Mouse (Mus musculus): ENCODE data around the gene Cnn3. TPM values are rescaled to one million over a fixed set of nuclear protein-coding genes. Genes with fewer than 3 reads are reported as not detected.

Cnn3 gene
- polyA plus RNA-seq, 1 experiment from 2014 or later: 655 TPM

- H3K4me3 ChIP-seq: no peak overlapping the region
- 38% methylated on average over 5 of the region's 5 CpGs for WGBS
- no peaks in the 10 kb centered on the region for H3K9me3 ChIP-seq
- H3K36me3 ChIP-seq: no peaks in the 10 kb centered on the region
- H3K4me1 ChIP-seq: 0 out of 2 replicates have a peak, but pooled peaks cover 6% of the 10 kb centered on the region
- DNase-seq (ENCODE audit: low spot score): no peak
- no peaks in the 10 kb centered on the region for H3K27me3 ChIP-seq (ENCODE audit: insufficient read depth, poor library complexity, severe bottlenecking)
- H3K27ac ChIP-seq: no peak overlapping the region
Observed at GRCm38 (mm10) chr3:121403449-121403848, 22.8 kb upstream of the Cnn3 start.

GRCm38 (mm10) chr3:121405101-121405500 is 21.2 kb upstream of the Cnn3 start:
- no peaks in the 10 kb centered on the region for H3K27me3 ChIP-seq (ENCODE audit: insufficient read depth, poor library complexity, severe bottlenecking)
- 64% methylated on average over 5 of the region's 5 CpGs for WGBS
- DNase-seq (ENCODE audit: low spot score): no peak

GRCm38 (mm10) chr3:121407417-121407816 is 18.9 kb upstream of the Cnn3 start:
- 0 out of 2 replicates have a peak, but pooled peaks cover 6% of the 10 kb centered on the region for H3K4me1 ChIP-seq
- no peaks in the 10 kb centered on the region for H3K27me3 ChIP-seq (ENCODE audit: insufficient read depth, poor library complexity, severe bottlenecking)
- 63% methylated on average over 9 of the region's 9 CpGs for WGBS
- H3K9me3 ChIP-seq: no peaks in the 10 kb centered on the region
- no peak for DNase-seq (ENCODE audit: low spot score)
- H3K4me3 ChIP-seq: no peak overlapping the region
- no peak overlapping the region for H3K27ac ChIP-seq
- no peaks in the 10 kb centered on the region for H3K36me3 ChIP-seq

More at GRCm38 (mm10) chr3:121405101-121405500, 21.2 kb upstream of the Cnn3 start:
- Histone ChIP-seq H3K9me3 (no peaks in the 10 kb centered on the region), H3K27ac (no peak overlapping the region), H3K4me1 (0 out of 2 replicates have a peak, but pooled peaks cover 6% of the 10 kb centered on the region), H3K36me3 (no peaks in the 10 kb centered on the region), H3K4me3 (no peak overlapping the region)

- 0 out of 2 replicates have a peak, but pooled peaks cover 6% of the 10 kb centered on the region for H3K4me1 ChIP-seq
- no peaks in the 10 kb centered on the region for H3K27me3 ChIP-seq (ENCODE audit: insufficient read depth, poor library complexity, severe bottlenecking)
- no peak for DNase-seq (ENCODE audit: low spot score)
- H3K4me3 ChIP-seq: no peak overlapping the region
- 87% methylated on average over 3 of the region's 3 CpGs for WGBS
- no peaks in the 10 kb centered on the region for H3K36me3 ChIP-seq
- no peak overlapping the region for H3K27ac ChIP-seq
- no peaks in the 10 kb centered on the region for H3K9me3 ChIP-seq
Observed at GRCm38 (mm10) chr3:121408386-121408785, 17.9 kb upstream of the Cnn3 start.

GRCm38 (mm10) chr3:121411450-121411849 is 14.8 kb upstream of the Cnn3 start:
- WGBS: 56% methylated on average over 6 of the region's 6 CpGs
- Histone ChIP-seq H3K27ac (no peak overlapping the region), H3K4me3 (no peak overlapping the region), H3K36me3 (no peaks in the 10 kb centered on the region), H3K4me1 (0 out of 2 replicates have a peak, but pooled peaks cover 3% of the 10 kb centered on the region), H3K9me3 (no peaks in the 10 kb centered on the region), H3K27me3 (ENCODE audit: insufficient read depth, poor library complexity, severe bottlenecking) (no peaks in the 10 kb centered on the region)
- DNase-seq (ENCODE audit: low spot score): no peak

GRCm38 (mm10) chr3:121416171-121417154 is 9.8 kb upstream of the Cnn3 start:
- Histone ChIP-seq H3K9me3 (no peaks in the 10 kb centered on the region), H3K27me3 (ENCODE audit: insufficient read depth, poor library complexity, severe bottlenecking) (no peaks in the 10 kb centered on the region), H3K4me1 (peaks cover 22% of the 10 kb centered on the region), H3K36me3 (no peaks in the 10 kb centered on the region), H3K4me3 (no peak overlapping the region), H3K27ac (no peak overlapping the region)
- 75% methylated on average over 5 of the region's 5 CpGs for WGBS
- DNase-seq (ENCODE audit: low spot score): no peak

- H3K4me1 ChIP-seq: peaks cover 22% of the 10 kb centered on the region
- H3K27ac ChIP-seq: peak overlapping the region; percentile 69
- WGBS: 70% methylated on average over 14 of the region's 14 CpGs
Observed at GRCm38 (mm10) chr3:121417379-121418250, 8.7 kb upstream of the Cnn3 start.

GRCm38 (mm10) chr3:121418251-121418601 is 8.1 kb upstream of the Cnn3 start:
- H3K9me3 ChIP-seq: no peaks in the 10 kb centered on the region
- peaks cover 22% of the 10 kb centered on the region for H3K4me1 ChIP-seq
- no peaks in the 10 kb centered on the region for H3K27me3 ChIP-seq (ENCODE audit: insufficient read depth, poor library complexity, severe bottlenecking)
- no peaks in the 10 kb centered on the region for H3K36me3 ChIP-seq
- DNase-seq (ENCODE audit: low spot score): no peak
- 46% methylated on average over 6 of the region's 6 CpGs for WGBS
- H3K4me3 ChIP-seq: no peak overlapping the region
- H3K27ac ChIP-seq: peak overlapping the region; percentile 69; the same call in 1 of the 2 replicates

More at GRCm38 (mm10) chr3:121417379-121418250, 8.7 kb upstream of the Cnn3 start:
- no peaks in the 10 kb centered on the region for H3K27me3 ChIP-seq (ENCODE audit: insufficient read depth, poor library complexity, severe bottlenecking)
- no peak overlapping the region for H3K4me3 ChIP-seq
- DNase-seq (ENCODE audit: low spot score): no peak
- H3K9me3 ChIP-seq: no peaks in the 10 kb centered on the region
- no peaks in the 10 kb centered on the region for H3K36me3 ChIP-seq

- Histone ChIP-seq H3K9me3 (no peaks in the 10 kb centered on the region), H3K27me3 (ENCODE audit: insufficient read depth, poor library complexity, severe bottlenecking) (no peaks in the 10 kb centered on the region), H3K4me1 (peaks cover 22% of the 10 kb centered on the region), H3K27ac (peak overlapping the region; percentile 48), H3K36me3 (no peaks in the 10 kb centered on the region), H3K4me3 (no peak overlapping the region)
- WGBS: 74% methylated on average over 9 of the region's 9 CpGs
- DNase-seq (ENCODE audit: low spot score): no peak
Observed at GRCm38 (mm10) chr3:121418850-121419435, 7.4 kb upstream of the Cnn3 start.

GRCm38 (mm10) chr3:121422405-121422804 is 3.9 kb upstream of the Cnn3 start:
- Histone ChIP-seq H3K4me3 (no peak overlapping the region), H3K27ac (no peak overlapping the region), H3K9me3 (no peaks in the 10 kb centered on the region), H3K4me1 (peaks cover 35% of the 10 kb centered on the region), H3K27me3 (ENCODE audit: insufficient read depth, poor library complexity, severe bottlenecking) (no peaks in the 10 kb centered on the region), H3K36me3 (no peaks in the 10 kb centered on the region)
- no peak for DNase-seq (ENCODE audit: low spot score)
- WGBS: 84% methylated on average over 8 of the region's 8 CpGs

GRCm38 (mm10) chr3:121426621-121427519 is 573 bp downstream of the Cnn3 start:
- Histone ChIP-seq H3K36me3 (no peaks in the 10 kb centered on the region), H3K9me3 (no peaks in the 10 kb centered on the region), H3K27ac (peak overlapping the region; percentile 94), H3K4me3 (peak overlapping the region; percentile 73), H3K27me3 (ENCODE audit: insufficient read depth, poor library complexity, severe bottlenecking) (no peaks in the 10 kb centered on the region), H3K4me1 (peaks cover 42% of the 10 kb centered on the region)
- DNase-seq (ENCODE audit: low spot score): peak; percentile 92
- WGBS: under 1% methylated on average over 93 of the region's 93 CpGs

GRCm38 (mm10) chr3:121427520-121427908 is 1.2 kb downstream of the Cnn3 start:
- no peaks in the 10 kb centered on the region for H3K9me3 ChIP-seq
- no peaks in the 10 kb centered on the region for H3K27me3 ChIP-seq (ENCODE audit: insufficient read depth, poor library complexity, severe bottlenecking)
- peak overlapping the region; percentile 94 for H3K27ac ChIP-seq
- H3K4me1 ChIP-seq: peaks cover 47% of the 10 kb centered on the region
- peak; percentile 94 for DNase-seq (ENCODE audit: low spot score)
- WGBS: 0% methylated on average over 13 of the region's 13 CpGs
- H3K4me3 ChIP-seq: peak overlapping the region; percentile 73
- peaks cover 4% of the 10 kb centered on the region; the same call in 1 of the 2 replicates for H3K36me3 ChIP-seq
